Mouse (Mus musculus) T-cell, adult 2 months (primary cell): ENCODE data around the gene Smgc.
"Not testable (repeated sequence)": the region's sequence is repeated elsewhere in the genome, so short reads cannot be mapped to it uniquely, and the experiment has no call there.

Experiments
- DNase-seq: peaks from one replicate; pipeline ENCODE4 v3.0.0; 2022; ENCODE audit warnings: low spot score

The Smgc gene

GRCm38 (mm10) chr15:91837965-91838364, at the start of gene Smgc:
Gene Smgc (plus strand): TSS chr15:91838265.
- DNase-seq = no peak

- no peak for DNase-seq
Measured at GRCm38 (mm10) chr15:91788338-91788737, 49.7 kb upstream of the Smgc start.

DNA sequence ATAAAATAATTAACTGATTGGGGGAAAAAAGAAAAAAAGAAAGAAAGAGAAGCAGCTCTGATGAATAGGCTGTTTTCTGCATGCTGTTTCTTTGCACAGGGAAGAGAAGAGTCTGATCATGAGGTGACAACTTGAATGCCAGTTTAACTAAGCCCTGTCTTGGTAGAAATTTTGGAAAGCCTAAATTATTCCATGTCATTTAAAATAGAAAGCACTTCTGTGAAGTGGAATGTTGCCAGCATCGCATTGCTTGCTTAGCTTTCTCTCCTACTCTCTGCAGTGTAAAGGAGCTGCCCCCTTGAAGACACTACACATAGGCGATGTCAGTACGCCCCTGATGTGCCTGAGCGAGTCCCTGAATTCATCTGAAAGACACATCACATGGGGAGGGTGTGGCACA, 31.6 kb upstream of the Smgc start:
- DNase-seq = no peak

DNA sequence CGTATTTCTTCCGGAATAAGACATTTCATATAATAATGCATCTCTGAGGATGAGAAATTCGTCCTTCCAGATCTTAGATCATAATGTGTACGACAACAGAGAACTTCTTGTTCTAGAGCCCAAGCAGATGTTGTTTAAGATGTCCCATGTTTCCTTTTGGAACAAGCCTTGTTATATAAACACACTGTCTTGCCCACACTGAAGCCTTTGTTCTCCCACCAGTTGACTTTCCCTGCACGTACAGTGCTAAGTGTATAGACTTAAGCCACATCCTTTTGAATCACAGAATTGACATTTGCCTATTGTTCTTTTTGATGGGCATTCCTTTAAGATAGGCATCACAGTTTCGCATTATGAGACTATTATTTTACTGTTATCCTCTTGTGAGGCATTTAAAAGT, 2.7 kb upstream of the Smgc start:
- DNase-seq = no peak

DNA sequence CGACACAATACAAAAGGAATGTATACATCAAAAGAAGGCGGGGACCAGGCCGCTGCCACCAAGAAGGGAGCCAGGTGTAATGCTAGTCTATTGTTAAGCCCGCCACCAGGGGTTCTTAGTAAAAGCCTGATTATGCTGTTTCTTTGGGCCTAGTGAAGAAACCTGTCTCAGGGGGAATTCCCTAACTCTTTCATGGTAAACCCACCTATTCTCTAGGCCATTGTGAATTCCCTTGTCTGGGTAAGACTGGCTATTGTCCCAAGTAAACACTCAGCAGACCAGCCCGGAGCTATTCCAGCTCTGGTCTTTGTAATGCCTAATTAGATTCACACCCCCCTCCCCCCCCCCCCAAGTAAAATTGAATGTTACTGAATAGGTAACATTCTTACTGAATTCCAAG, 26.1 kb downstream of the Smgc start:
- DNase-seq = not testable (repeated sequence)

GRCm38 (mm10) chr15:91900245-91900644, 62.2 kb downstream of the Smgc start:
- DNase-seq = no peak

- DNase-seq = peak; percentile 31
Measured at GRCm38 (mm10) chr15:91907046-91907445, 69.0 kb downstream of the Smgc start.
